Mouse (Mus musculus) embryonic fibroblast, embryonic 13.5 days (primary cell): Measurements from ENCODE around the gene Siae. TPM values are rescaled to one million over a fixed set of nuclear protein-coding genes. Genes with fewer than 3 reads are reported as not detected.

Experiments used
- H3K27ac ChIP-seq: 2 replicates; pipeline ENCODE4 v1.5.1; 2012; ENCODE audit warnings: low read length, control low read depth, inconsistent platforms; ENCODE audit not compliant: insufficient read depth
- H3K4me1 ChIP-seq: 2 replicates; pipeline ENCODE4 v1.6.1; 2011; ENCODE audit warnings: low read length; ENCODE audit not compliant: control insufficient read depth, insufficient read depth
- H3K4me3 ChIP-seq: 2 replicates; pipeline ENCODE4 v1.5.1; 2011; ENCODE audit warnings: mild to moderate bottlenecking, control low read depth, low read length; ENCODE audit not compliant: insufficient read depth
- CTCF ChIP-seq: IDR thresholded peaks from 2 replicates; pipeline ENCODE4 v1.5.1; 2011; ENCODE audit warnings: mild to moderate bottlenecking, control low read depth, low read length, moderate library complexity, borderline replicate concordance; ENCODE audit not compliant: insufficient read depth
- POLR2A ChIP-seq: IDR thresholded peaks from 2 replicates; pipeline ENCODE4 v1.6.1; 2011; ENCODE audit warnings: low read depth, mild to moderate bottlenecking, control low read depth, low read length, moderate library complexity
- polyA plus RNA-seq: library from polyadenylated mRNA; stranded (reverse); fragments of >200 nt; gene quantifications from 2 replicates; pipeline ENCODE4 v1.2.4, GENCODE M21; 2011; ENCODE audit warnings: low read depth; ENCODE audit not compliant: missing spikeins, insufficient read length

The Siae gene
- polyA plus RNA-seq, 1 experiment = 16.1 TPM

GRCm38 (mm10) chr9:37638721-37639120 lies 83.2 kb downstream of the Siae start:
- no peak for TF ChIP-seq CTCF
- no peak for TF ChIP-seq POLR2A

GRCm38 (mm10) chr9:37646246-37646645 lies 90.7 kb downstream of the Siae start:
- no peaks in the 10 kb centered on the region for H3K4me1 ChIP-seq
- TF ChIP-seq POLR2A (no peak), CTCF (no peak)
- no peak overlapping the region for H3K4me3 ChIP-seq
- no peak overlapping the region for H3K27ac ChIP-seq

More at GRCm38 (mm10) chr9:37638721-37639120, 83.2 kb downstream of the Siae start:
- peaks cover 6% of the 10 kb centered on the region; the same call in 1 of the 2 replicates for H3K4me1 ChIP-seq
- no peak overlapping the region for H3K27ac ChIP-seq
- no peak overlapping the region for H3K4me3 ChIP-seq

GRCm38 (mm10) chr9:37650639-37651038 lies 95.1 kb downstream of the Siae start:
- no peak overlapping the region for H3K4me3 ChIP-seq
- H3K27ac ChIP-seq = no peak overlapping the region
- H3K4me1 ChIP-seq = no peaks in the 10 kb centered on the region
- TF ChIP-seq CTCF (no peak), POLR2A (no peak)

- TF ChIP-seq CTCF (no peak), POLR2A (no peak)
- H3K27ac ChIP-seq = no peak overlapping the region
- no peak overlapping the region for H3K4me3 ChIP-seq
- no peaks in the 10 kb centered on the region for H3K4me1 ChIP-seq
Observed at GRCm38 (mm10) chr9:37653836-37654235, 98.3 kb downstream of the Siae start.

- H3K27ac ChIP-seq = no peak overlapping the region
Observed at GRCm38 (mm10) chr9:37655961-37656360, 100.5 kb downstream of the Siae start.

GRCm38 (mm10) chr9:37656439-37656881 lies 101.0 kb downstream of the Siae start:
- Histone ChIP-seq H3K4me3 (peak overlapping the region; percentile 69), H3K27ac (peak overlapping the region; percentile 81), H3K4me1 (no peaks in the 10 kb centered on the region)
- no peak for TF ChIP-seq POLR2A
- no peak for TF ChIP-seq CTCF

More at GRCm38 (mm10) chr9:37655961-37656360, 100.5 kb downstream of the Siae start:
- Histone ChIP-seq H3K4me3 (peak overlapping the region; percentile 69), H3K4me1 (no peaks in the 10 kb centered on the region)
- TF ChIP-seq POLR2A (no peak), CTCF (no peak)

- TF ChIP-seq POLR2A = peak; percentile 86
- TF ChIP-seq CTCF = no peak
- peak within 1 kb of the TSS; percentile 69 for H3K4me3 ChIP-seq
- H3K4me1 ChIP-seq = no peaks in the 10 kb centered on the region
- peak within 1 kb of the TSS; percentile 81 for H3K27ac ChIP-seq
Observed at GRCm38 (mm10) chr9:37656931-37657481, 101.5 kb downstream of the Siae start, which contains the start of gene Tbrg1. Gene Tbrg1, minus strand, starts transcription at chr9:37657312.

- Histone ChIP-seq H3K4me3 (no peak overlapping the region), H3K27ac (no peak overlapping the region), H3K4me1 (no peaks in the 10 kb centered on the region)
- TF ChIP-seq CTCF (no peak), POLR2A (no peak)
Observed at GRCm38 (mm10) chr9:37659413-37659812, 103.9 kb downstream of the Siae start.

GRCm38 (mm10) chr9:37663210-37663609 lies 107.7 kb downstream of the Siae start:
- H3K4me3 ChIP-seq = no peak overlapping the region

GRCm38 (mm10) chr9:37664604-37665003 lies 109.1 kb downstream of the Siae start:
- TF ChIP-seq CTCF = no peak
- TF ChIP-seq POLR2A = no peak
- Histone ChIP-seq H3K27ac (no peak overlapping the region), H3K4me1 (no peaks in the 10 kb centered on the region), H3K4me3 (no peak overlapping the region)

More at GRCm38 (mm10) chr9:37663210-37663609, 107.7 kb downstream of the Siae start:
- Histone ChIP-seq H3K4me1 (no peaks in the 10 kb centered on the region), H3K27ac (no peak overlapping the region)
- TF ChIP-seq POLR2A (no peak), CTCF (no peak)

GRCm38 (mm10) chr9:37666045-37666444 lies 110.5 kb downstream of the Siae start:
- no peaks in the 10 kb centered on the region for H3K4me1 ChIP-seq
- TF ChIP-seq CTCF (no peak), POLR2A (no peak)
- no peak overlapping the region for H3K27ac ChIP-seq
- H3K4me3 ChIP-seq = no peak overlapping the region
